Mouse (Mus musculus): Measurements from ENCODE around the gene Pop4. TPM values are rescaled to one million over a fixed set of nuclear protein-coding genes. Genes with fewer than 3 reads are reported as not detected.
"Not testable (repeated sequence)": the region's sequence is repeated elsewhere in the genome, so short reads cannot be mapped to it uniquely, and the experiment has no call there.

Pop4 gene
- 10 to 100 TPM; 18.3 to 24.7 (median 21.6) TPM for total RNA-seq (2022)

GRCm38 (mm10) chr7:38270703-38271510 lies at the start of gene Pop4:
Pop4 (minus strand) TSS chr7:38271423.
- peak; percentile 87 to 93 for DNase-seq (ENCODE audit: low spot score in 2 of 2)

DNA sequence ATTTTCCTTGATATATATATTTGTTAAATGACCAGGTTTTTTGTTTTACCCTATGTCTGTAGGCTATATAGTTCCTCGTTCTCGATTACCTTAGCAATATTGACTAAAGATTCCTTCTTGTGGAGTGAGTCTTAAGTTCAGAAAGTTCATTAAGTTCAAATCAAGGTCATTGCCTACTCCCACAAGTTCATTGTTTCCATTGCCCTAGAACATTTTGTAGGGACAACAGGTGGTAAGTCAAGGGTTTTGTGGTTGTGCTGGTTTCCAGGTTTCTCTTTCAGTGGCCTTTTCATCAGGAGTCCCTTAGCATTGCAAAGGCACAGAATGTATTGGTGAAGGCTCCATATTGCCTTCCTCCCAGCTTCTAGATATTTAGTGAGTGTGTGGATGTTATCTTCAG lies 49.4 kb upstream of the Pop4 start:
- no peak for DNase-seq (ENCODE audit: low spot score in 2 of 2)

DNA sequence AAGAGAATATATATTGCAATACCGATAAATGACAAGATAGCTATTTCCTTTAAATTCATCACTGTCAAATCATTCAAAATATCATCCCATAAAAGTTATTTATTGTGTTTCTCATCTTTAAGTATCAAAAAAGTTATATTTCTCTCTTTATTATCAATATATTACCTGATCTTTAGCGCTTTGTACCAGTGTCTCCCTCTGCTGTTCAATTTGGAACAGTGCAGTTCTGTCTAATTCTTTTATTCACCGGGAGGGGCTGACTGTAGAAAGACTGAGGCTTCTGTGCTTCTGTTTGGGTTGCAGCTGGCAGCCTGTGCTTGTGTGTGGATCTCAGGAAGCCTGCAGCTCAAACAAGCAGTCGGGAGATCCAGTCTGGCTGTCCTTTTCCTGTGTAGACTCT lies 11.0 kb upstream of the Pop4 start:
- DNase-seq (ENCODE audit: low spot score in 2 of 2), result not testable (repeated sequence)

- DNase-seq (ENCODE audit: low spot score in 2 of 2), result no peak
These were observed 1.3 kb upstream of the Pop4 start for GRCm38 (mm10) chr7:38272551-38272950.

DNA sequence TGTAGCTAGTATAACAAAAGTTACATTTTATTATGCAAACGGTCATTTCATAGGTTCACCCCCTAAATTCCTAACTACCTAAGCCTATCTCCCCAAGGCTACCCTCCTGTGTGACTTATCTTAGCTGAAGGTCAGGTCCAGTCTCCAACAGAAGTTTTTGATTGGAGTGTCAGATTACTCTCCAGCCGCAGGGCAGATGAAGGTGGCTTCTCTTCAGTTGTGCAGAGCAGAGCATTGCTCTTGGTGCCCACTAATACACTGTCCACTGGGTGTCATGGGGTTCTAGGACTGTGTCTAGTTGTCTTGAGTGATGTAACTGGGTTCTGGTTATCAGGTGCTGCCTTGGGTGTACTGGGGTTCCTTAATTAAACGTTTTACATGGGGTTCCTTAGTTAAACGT lies 636 bp upstream of the Pop4 start:
- no peak for DNase-seq (ENCODE audit: low spot score in 2 of 2)

DNA sequence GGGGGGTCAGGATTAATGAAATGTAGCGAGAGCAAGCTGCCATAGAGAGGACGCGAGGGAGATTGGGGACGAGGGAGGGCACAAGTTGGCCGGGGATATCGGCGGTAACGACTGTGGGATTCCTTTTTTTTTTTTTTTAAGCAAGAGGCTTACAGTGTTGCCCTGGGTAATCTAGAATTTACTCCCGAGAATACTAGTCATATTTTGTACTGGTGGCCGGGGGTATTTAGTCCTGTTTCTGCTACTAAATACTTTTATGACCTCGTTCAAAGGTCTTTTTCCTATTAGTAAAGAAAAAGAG lies 238 bp upstream of the Pop4 start:
- no peak for DNase-seq (ENCODE audit: low spot score in 2 of 2)

DNA sequence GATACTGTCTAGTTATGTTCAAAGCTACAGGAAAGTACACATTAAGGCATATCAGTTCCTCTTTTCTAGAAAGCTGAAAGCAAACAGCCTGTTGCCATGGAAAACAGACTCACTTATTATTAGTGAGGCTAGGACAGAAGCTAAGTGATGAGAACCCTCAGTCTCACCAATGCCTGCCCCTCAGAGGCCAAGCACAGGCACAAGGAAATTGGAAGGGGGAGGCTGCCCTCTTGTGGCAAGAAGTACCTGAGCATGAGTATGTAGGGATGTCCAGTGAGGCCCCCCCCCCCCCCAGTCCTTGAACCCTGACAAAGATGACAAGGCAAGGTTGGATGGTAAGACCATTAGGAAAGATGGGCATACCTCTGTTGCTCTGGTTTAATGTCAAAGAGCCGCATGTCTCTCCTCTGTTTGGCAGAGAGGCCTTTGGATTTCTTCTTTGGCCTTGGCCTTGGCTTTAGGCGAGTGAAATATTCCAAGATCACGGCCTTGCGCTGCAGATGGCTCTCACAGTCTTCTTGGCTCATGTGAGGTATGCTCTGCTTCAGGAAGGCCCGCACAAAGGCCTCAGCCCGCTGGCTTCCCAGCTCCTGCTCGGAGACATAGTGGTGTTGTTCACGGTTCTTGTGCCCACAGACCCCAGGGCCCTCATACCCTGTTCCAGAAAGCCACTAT lies 4.1 kb downstream of the Pop4 start:
- DNase-seq (ENCODE audit: low spot score in 2 of 2), result peak in 1 of 2 experiments; percentile 22

DNA sequence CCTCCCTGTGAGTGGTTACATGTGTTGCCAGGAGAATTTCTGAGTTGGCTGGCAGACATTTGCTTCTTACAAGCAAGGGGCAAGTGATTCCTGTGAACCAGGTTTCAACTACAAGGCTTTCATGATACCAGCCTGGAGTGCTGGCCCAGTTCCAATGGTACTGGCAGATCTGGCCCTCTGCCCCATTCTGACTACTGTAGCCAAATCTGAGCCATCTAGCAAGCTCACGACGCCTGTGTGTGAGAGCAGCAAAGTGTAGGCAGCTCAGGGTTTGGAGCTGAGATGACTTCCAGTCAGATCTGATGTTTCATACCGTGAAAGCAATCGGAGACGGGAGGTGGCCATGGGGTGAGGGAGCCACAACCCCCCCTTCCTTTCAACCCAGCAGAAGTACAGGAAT lies 8.8 kb downstream of the Pop4 start:
- DNase-seq (ENCODE audit: low spot score in 2 of 2), result peak in 1 of 2 experiments; percentile 22

- DNase-seq (ENCODE audit: low spot score in 2 of 2), result no peak
These were observed 11.6 kb downstream of the Pop4 start for GRCm38 (mm10) chr7:38259631-38260030.

GRCm38 (mm10) chr7:38253441-38253840 lies 17.8 kb downstream of the Pop4 start:
- DNase-seq (ENCODE audit: low spot score in 2 of 2), result no peak

- no peak for DNase-seq (ENCODE audit: low spot score in 2 of 2)
These were observed 19.6 kb downstream of the Pop4 start for GRCm38 (mm10) chr7:38251494-38252216.

DNA sequence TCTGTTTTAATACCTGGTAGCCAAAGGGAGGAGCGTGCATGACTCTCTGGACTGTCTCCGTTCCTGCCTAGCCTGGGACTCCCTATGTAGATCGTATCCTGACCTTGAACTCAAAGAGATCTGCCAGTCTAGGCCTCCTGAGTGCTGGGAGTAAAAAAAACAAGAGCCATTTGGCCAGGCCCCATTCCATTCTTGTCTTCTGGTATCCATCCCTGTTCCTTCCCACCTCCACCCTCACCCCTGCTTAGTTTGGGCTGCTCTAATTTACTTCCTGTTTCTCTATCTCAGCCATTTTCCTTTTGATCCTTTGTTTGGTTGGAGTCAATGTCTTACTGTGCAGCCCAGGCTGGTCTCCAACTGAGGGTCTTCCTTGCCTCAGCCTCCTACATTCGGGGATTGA lies 28.8 kb downstream of the Pop4 start:
- no peak for DNase-seq (ENCODE audit: low spot score in 2 of 2)

- no peak for DNase-seq (ENCODE audit: low spot score in 2 of 2)
These were observed 34.1 kb downstream of the Pop4 start for GRCm38 (mm10) chr7:38237140-38237539.

GRCm38 (mm10) chr7:38236400-38237105 lies 34.7 kb downstream of the Pop4 start:
- DNase-seq (ENCODE audit: low spot score in 2 of 2), result no peak

GRCm38 (mm10) chr7:38230285-38230684 lies 40.9 kb downstream of the Pop4 start:
- no peak for DNase-seq (ENCODE audit: low spot score in 2 of 2)

DNA sequence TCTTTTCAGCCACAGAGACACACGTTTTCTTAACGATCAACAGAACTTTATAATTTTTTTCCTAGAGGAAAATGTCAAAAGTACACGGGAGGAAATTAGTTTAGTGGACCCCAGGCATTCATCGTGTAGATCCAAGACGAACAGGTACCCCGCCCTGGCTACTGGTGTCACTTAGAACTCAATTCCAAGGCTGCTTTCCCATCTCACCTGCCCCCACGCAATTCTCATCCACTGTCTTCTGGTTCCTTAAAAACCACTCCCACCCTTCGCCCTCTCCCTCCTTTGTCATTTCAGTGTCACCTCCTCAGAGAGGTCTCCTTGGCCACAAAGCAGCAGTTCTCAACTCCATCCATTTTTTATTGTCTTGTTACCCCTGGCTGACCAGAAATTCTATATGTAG lies 42.9 kb downstream of the Pop4 start:
- DNase-seq (ENCODE audit: low spot score in 2 of 2), result no peak

GRCm38 (mm10) chr7:38227900-38228298 lies 43.3 kb downstream of the Pop4 start, which contains the start of gene Plekhf1:
Plekhf1 (minus strand) TSS chr7:38228016.
- DNase-seq (ENCODE audit: low spot score in 2 of 2), result peak; percentile 67 to 78

- peak; percentile 43 to 47 for DNase-seq (ENCODE audit: low spot score in 2 of 2)
These were observed 43.9 kb downstream of the Pop4 start for GRCm38 (mm10) chr7:38227181-38227899.

GRCm38 (mm10) chr7:38226226-38226625 lies 45.0 kb downstream of the Pop4 start:
- no peak for DNase-seq (ENCODE audit: low spot score in 2 of 2)

DNA sequence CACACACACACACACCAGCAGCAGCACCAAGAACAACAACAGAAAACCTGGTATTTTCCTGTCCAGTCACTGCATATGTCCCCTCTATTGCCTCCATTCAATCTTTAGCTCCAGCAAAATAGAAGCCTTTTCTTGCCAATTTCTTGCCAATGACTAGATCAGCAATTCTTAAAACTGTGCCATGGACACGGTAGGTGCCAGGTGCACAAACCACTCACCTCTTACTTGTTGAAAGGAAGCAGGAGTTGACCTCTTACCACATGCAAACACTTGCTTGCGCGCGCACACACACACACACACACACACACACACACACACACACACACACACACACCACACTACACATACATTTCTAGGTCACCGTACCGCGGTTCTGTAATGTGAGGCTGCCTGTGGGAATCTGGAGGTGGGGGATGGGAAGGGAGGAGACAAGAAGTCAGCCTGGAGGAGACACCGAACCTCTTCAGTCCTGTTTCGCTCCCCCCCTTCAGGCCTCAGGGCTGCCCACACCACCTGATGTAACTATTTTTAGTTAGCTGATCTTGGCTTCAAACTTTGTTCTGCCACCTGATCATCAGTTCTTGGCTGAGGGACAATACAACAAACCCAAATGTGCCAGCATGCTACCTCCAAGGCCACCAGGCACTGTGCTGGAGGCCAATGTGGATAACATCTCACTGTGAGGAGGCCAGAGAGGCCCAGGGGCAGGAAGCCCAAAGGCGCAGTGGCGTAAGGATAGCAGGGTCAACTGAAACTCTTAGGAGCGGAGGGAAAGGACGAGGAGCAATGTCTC lies 46.5 kb downstream of the Pop4 start:
- DNase-seq (ENCODE audit: low spot score in 2 of 2), result no peak
